Mouse (Mus musculus): ENCODE data around the gene Sp110.
"Not testable (repeated sequence)": the region's sequence is repeated elsewhere in the genome, so short reads cannot be mapped to it uniquely, and the experiment has no call there.

Gene Sp110

DNA sequence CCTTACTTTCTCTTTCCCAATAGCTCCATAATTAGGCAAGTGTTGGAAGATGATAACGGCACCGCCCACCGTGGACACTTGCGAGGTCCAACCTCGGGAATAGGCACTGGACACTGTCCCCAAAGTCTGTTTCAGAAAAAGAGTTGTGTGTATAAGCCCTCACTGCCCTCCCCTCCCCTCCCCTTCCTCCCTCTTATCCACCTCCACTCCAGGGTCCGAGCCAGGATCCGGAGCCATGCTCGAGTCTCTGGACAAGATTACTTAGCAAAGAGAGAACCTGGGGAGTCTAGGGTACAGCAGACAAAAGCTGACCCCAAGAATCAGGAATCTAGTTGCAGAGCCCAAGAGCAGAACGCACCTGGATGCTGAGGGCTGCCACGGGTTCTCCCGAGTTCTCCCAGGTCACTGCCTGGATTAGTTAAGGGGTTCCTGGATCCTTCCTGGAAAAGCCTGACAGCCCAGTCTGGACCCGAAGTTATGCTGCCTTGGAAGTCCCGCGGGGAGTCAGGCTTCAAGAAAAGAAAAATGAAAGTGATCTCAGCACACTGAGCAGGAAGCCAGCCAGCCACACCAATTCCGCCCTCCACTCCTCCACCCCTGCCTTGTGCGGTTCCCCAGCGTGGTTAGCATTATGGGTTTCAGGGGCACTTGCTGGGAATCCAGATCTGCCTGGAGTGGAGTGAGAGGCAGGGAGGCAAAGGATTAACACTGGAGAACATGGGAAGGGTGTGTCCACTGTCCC lies at the start of gene Sp110:
TSS of gene Sp110 (minus strand) at position 547 of the 742 bp plus-strand sequence.
- not testable (repeated sequence) for DNase-seq (ENCODE audit: low read depth, low spot score)

DNA sequence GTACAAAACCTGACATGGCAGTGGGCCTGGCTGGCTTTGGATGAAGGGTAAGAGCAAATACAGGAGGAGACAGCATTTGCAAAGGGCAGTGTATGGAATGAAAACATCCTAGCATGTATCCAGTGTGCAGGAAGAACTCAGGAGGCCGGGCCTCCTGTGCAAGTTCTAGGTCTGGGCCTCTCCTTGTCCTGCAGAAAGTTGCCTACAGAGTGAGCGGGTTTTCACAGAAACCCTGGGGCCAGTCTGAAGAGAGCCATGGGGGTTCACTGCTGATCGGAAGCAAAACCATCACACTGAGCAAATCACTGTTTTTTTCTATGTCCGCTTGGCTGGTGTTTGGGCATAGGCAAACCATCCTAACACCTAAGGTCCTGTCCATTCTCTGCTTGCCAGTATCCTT lies 39.5 kb upstream of the Sp110 start:
- not testable (repeated sequence) for DNase-seq (ENCODE audit: low read depth, low spot score)

DNA sequence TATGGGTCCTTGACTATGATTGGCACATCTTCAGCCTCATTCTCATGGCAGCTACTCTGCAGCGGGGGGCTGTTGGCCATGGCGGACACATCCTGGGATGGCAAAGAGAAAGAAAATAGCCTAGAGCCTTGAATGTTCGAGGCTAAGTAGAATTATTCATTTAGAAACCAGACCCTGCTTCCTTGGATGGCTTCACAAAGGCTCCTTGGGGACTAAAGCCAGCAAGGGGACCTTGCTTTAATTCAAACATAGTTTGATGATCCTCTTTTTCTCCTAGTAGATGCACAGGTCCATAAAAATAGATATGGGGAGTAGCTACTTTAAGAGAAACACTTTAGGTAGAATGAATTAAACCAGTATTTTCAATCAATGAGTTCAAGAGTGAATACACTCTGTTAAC lies 38.3 kb upstream of the Sp110 start:
- DNase-seq (ENCODE audit: low read depth, low spot score) = not testable (repeated sequence)

DNA sequence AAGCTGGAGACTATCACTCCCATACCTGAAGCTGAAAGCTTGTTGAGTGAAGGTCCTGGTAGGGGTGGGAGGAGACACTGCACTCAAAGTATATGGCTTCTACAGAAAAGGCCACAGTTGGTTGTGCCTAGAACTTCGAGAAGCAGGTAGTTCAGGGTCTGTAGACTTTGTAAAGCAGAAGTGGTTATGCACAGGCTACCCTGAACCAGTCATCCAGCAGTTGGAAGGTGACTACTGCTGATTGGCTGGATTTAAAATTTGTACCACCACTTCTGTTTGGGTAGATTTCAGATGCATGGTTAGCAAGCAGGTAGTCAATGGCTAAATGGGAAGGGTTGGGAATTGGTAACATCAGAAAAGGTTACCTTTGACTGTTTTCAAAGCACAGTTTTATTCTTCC lies 20.1 kb upstream of the Sp110 start:
- not testable (repeated sequence) for DNase-seq (ENCODE audit: low read depth, low spot score)

DNA sequence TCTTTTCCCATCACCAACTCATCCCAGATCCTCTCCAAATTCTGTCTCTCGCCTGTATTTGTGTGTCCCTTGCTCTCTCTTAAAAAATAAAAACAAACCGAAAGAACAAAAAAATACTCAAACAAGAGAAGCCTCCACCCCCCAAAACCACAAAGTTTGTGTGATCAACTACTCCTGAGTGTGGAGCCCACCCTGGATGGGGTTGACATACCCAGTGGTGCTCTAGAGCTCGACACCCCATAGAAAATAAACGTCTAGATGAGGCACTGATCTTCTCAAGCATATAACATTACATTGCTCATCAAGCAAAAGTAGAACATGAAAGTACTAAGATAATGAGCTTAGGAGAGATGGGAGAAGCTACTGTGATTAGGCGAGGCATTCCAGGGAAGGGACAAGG lies 18.5 kb upstream of the Sp110 start:
- DNase-seq (ENCODE audit: low read depth, low spot score) = not testable (repeated sequence)

DNA sequence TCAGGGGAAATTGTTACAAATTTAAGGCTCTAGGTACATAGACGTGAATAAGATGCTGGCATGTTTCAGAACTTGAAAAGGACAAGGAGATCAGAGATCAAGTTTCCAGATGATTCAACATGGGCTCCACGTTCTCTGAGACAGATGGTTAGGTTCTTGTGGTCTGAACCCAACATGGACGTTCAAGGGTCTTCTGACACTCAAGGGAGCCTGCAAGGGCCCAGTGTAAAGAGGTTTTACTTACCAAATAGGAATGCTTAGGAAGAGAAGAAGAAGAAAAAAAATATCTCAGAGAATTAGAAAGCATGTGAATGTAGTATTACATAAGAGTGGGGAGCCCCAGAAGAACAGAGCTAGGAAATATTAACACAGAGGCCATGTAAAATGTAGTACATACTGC lies 17.2 kb upstream of the Sp110 start:
- DNase-seq (ENCODE audit: low read depth, low spot score) = not testable (repeated sequence)

DNA sequence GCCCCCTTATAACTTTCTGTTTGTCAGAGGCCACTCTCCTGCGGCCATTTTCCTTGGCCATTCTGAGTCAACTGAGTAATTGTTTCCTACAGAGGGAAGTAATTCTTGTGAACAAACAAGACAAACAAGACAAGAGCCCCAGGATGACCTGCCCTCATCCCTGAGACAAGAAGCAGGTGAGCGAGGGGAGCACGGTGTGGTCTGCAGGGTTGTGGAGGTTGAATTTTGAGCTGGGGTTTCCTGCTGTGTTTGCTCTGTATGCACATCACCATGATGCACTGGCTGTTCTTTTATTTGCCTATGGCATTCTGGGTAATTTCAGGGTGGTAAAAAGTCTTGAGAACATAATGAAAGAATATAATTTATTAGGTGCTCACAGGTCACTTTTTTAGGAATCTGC lies 16.5 kb upstream of the Sp110 start:
- not testable (repeated sequence) for DNase-seq (ENCODE audit: low read depth, low spot score)

DNA sequence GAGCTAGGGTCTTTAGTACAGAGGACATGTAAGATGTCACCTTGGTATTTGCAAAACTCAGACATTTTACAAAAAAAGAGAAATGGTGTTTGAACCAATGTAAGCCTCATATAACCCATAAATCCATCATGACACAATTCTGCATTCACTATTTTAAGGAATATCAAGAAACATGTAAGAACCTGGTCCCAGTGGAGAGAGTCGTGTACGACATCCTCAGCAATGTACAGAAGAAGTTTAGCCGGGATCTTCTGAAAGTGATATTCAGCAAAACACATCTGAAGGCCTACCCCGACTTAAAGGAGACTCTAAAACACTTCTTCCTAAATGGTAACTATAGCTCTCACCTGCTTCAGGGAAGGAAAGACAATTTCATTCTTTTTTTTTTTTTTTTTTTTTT lies 12.0 kb upstream of the Sp110 start:
- not testable (repeated sequence) for DNase-seq (ENCODE audit: low read depth, low spot score)

DNA sequence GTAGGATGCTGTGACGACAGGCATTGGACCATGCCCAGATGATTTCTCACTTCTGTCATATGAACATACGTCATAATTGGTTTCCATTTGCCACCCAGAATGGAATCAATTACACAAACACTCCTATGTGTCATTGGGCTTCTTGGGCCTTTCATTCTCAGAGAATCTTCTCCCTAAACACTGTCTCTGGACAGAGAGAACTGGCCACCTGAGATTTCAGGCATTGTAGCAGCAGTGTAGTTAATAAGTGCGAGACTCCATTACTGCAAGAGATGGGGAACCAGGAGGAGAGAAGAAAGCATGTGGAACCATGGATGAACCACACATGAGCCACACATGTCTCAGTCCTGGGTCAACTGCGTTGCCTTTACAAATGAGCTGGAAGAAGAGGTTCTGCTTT lies 9.7 kb upstream of the Sp110 start:
- DNase-seq (ENCODE audit: low read depth, low spot score) = not testable (repeated sequence)

DNA sequence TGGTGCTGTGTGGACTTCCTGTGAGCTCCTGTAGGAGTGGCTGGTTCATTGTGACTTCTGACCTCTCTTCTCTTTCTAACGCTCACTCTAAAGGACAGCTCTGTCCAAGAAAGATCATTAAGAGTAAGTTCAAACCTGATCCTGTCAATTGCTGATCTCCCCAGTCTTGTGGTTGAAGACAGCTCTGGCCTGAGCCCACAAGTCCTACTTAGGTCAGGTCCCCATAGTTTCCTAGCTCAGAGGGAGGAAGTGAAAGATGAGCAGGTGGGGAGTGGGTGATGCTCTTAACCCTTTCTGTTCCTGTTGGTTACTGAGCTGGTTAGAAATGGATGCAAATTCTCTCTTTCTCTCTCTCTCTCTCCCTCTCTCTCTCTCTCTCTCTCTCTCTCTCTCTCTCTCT lies 5.7 kb upstream of the Sp110 start:
- DNase-seq (ENCODE audit: low read depth, low spot score) = not testable (repeated sequence)

DNA sequence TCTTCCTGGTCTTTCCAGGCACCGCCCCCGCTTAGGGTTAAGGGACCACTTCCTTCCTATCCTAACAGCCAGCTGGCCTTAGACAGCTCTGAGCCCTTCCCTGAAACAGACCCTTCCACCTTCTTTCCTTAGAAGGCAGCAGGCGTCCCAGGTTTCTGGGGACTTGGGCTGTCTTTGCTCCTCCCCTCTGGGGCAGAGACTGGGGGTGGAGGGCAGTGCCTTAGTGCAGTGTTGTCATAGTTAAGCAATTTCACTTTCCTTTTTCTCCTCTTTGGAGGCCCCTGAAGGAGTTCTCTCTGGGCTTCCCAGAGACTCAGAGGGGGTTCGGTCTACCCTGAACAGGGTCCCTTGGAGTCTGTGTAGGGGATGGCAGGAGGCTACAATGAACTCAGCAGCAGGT lies 2.2 kb upstream of the Sp110 start:
- not testable (repeated sequence) for DNase-seq (ENCODE audit: low read depth, low spot score)

DNA sequence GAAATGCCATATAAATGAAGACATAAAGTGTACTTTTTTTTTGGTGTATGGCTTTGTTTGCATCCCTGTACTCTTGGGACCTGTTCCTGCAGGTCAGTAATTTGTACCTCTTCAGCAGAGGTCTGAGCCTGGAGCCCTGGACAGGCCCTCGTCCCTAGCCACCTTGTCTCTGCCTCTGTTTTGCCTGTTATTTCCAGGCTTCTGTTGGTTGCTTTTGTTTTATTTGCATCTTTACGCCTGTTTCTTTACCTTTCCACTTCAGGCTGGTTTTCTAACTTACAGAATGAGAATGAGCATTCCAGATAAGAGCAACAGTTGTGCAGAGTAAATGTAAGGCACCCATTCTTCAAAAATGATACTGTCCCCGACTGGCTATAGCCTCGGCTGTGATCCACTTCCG lies 1.5 kb upstream of the Sp110 start, which contains the start of gene Sp140:
TSS of gene Sp140 (plus strand) at position 301 of the 400 bp plus-strand sequence.
- DNase-seq (ENCODE audit: low read depth, low spot score) = not testable (repeated sequence)

DNA sequence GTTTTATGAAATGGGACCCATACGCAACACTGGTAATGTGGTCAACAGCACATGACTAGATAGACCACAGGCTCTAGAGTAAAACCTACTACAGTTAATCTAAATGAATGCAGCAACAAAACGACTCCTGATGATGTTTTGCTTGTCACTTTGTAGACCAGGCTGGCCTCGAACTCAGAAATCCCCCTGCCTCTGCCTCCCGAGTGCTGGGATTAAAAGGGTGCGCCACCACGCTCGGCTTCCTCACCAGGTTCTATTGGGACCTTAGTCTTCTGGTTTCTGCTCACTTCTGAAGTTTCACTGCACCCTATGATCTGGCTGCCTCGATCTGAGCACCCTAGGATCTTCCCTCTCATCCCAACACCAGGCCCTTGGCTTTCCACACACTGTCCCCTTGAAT lies 6.1 kb downstream of the Sp110 start:
- not testable (repeated sequence) for DNase-seq (ENCODE audit: low read depth, low spot score)

DNA sequence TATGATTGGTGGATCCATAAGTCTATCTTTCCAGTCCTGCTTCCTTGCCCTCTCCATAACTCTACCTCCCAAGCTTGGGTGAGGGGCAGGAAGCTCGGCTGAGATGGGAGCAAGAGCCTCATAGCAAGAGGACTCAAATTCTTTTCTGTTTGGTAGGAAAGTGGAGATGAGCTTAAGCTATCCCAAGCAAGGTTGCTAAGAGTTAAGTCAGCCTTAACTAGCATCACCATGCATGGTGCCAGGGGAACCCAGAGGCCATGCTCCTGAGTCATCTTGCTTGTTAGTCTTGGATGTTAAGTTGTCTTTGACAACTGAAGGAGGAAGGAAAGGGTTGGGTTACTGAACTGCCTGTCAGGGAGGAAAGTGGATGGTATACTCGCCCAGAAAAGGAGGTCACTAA lies 9.9 kb downstream of the Sp110 start:
- DNase-seq (ENCODE audit: low read depth, low spot score) = not testable (repeated sequence)

DNA sequence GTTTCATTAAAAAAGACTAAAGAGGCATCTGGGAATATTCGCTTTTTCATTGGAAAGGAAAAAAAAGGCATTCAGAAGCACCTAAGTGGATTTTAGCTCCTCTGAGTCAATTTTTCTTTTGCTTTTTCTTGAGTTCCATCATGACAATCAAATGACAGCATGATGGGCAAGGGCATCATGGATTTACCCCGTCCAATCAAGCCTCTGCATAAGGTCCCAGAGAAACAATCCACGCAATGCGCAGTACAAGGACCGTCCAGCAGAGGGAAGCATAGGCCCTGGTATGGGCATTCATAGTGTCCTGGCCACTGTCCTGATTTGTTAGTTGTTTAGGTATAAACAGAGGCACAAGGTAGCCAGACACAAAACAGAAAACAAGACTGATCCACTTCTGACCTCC lies 17.1 kb downstream of the Sp110 start:
- not testable (repeated sequence) for DNase-seq (ENCODE audit: low read depth, low spot score)

DNA sequence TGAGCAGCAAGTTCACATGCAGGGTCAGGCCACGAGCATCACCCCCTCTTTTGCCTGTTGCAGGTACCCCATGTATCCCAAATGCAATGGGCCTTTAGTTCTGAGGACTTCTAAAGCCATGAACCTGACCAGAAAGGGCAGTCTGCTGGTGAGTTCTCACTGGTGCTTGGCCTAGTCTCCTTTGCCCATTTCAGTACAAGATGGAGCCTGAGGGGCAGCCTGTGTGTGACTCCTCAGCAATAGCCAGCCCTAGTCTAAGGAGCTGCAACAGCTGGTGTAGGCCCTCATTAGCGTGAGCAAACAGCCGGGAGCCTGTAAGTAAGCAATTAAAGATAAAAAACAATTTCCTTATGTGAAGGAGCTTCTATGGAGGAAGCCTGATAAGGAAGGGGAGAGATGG lies 18.0 kb downstream of the Sp110 start:
- DNase-seq (ENCODE audit: low read depth, low spot score) = not testable (repeated sequence)

DNA sequence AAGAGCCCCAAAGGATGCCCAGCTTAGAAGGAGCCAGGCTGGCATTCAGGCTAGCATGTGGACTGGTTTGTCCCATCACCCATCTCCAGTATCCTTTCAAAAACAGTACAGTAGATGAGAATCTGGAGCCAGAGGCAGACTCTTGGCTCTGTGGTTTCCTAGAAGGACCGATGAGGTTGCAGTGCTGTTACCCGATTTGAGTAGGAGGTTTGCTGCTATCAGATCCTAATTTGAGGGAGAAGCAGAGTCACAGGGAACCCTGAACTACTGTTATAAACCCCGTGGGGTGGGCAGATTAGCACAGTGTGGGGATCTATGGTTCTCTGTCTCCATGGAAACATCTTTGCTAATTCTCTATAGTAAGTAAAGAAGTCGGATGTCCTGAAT lies 18.5 kb downstream of the Sp110 start:
- DNase-seq (ENCODE audit: low read depth, low spot score) = not testable (repeated sequence)

DNA sequence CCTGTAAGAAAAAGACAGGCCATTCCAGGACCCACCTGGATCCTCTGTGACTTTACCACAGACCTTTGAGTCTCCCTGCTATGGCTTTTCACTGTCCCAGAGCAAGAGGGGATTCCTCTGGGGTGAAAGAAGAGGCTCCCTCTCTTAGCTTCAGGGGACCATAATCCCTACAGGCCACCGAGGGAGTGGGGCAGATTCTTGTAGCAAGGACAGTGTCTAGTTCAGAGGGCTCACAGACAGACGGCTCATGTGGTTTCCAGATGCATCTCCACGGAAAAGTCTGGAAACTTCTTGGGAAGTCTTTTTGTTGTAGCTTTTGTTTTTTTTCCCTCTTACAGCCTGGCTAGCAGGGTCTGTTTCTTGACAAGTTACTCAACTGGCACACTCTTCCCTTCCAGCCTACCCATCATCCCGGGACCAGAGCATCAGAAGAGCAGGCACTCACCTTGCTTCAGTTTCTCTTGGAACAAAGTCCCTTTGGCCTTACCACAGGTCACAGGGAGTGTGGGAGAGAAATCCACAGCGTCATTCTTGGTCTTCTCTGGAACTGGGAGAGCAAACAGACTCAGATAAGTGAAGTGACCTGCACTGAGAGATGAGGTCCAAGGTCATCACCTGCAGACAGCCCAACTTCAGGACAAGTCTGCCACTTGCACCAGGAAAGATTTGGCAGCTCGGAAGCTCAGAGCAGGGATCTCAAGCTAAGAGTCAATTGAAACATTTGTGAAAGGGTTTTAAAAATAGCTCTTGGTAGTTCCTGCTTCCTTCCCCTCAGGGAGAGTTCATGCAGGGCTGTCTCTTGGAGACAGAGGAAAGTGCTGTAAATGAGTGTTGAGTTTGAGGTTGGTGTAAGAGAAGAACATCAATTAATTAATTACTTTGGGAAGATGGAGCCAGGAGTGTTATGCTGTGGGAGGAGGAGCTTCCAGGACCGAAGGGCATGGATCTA lies 19.1 kb downstream of the Sp110 start:
- not testable (repeated sequence) for DNase-seq (ENCODE audit: low read depth, low spot score)

DNA sequence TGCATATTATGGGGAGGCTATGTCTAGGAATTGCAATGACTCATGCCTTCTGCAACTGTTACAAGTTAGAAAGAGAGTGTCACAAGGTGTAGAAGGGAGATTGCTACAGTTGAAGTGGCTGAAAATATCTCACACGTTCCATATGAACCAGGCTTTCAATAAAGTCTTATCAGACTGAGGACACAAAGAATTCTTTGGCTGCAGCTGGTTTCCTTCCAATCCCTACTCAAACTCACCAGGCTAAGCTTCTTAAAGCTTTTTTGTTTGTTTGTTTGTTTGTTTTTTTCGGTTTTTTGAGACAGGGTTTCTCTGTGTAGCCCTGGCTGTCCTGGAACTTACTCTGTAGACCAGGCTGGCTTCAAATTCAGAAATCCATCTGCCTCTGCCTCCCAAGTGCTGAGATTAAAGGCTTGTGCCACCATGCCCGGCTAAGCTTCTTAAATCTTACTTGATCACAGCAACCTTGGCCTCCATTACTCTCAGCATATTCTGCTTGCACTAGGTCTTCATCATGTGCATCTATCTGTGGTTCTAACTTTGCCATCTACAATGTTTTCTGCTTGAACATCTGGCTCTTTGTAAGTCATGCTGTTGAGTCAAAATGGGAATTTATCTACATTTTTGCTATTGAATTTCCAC lies 20.1 kb downstream of the Sp110 start:
- not testable (repeated sequence) for DNase-seq (ENCODE audit: low read depth, low spot score)

DNA sequence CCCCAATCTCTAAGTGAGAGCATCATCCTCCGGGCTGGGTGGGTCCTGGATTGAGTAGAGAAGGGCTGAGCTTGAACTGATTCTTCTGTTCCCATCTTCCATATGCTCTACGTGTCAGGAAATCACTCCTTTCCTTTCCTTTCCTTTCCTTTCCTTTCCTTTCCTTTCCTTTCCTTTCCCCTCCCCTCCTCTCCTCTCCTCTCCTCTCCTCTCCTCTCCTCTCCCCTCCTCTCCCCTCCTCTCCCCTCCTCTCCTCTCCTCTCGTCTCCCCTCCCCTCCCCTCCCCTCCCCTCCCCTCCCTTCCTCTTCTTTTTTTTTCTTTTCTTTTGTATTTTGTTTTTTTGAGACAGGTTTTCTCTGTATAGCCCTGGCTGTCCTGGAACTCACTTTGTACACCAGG lies 23.2 kb downstream of the Sp110 start, which contains the start of gene G530012D18Rik:
TSS of gene G530012D18Rik (plus strand) at position 301 of the 400 bp plus-strand sequence.
- DNase-seq (ENCODE audit: low read depth, low spot score) = not testable (repeated sequence)

DNA sequence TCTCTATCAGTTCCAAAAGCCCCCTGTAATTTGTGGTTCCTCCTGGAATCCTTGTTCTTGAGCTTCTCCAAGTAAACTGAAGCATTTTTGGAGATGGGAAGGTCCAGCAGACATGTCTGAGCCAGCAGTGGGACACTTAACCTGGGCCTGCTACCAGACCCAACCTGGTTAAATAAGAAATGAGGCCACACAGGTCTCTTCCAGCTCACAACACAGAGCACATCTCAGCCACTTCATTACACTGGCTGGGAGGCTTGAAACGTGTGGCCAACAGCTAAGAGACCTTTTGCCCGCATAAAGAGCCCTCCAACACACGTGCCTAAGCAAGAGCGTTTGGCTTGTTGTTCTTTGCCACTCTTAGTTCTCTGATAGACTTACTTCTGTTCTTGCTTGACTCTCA lies 25.1 kb downstream of the Sp110 start:
- DNase-seq (ENCODE audit: low read depth, low spot score) = not testable (repeated sequence)

DNA sequence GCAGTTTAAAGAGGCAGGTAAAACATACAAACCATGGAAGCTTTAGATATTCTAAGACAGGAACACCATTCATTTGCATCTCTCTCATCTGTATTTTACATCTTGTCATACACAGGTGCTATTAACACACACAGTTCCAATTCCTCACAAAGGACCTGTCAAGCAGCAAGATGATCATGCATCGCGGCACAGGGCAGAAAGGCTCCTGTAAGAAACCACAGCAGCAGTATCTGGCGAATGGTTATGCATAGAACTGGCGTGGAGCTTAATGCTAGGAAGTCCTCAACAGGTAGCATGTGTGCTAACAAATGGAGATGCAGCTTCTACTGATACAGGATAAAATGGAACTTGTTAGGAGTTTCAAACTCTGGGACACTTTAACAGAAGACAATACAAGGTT lies 43.4 kb downstream of the Sp110 start:
- DNase-seq (ENCODE audit: low read depth, low spot score) = not testable (repeated sequence)

All from embryo, embryonic 11.5 days (tissue).